ENCODE assay signal across 10 mouse cellular contexts in the genomic region with DNA sequence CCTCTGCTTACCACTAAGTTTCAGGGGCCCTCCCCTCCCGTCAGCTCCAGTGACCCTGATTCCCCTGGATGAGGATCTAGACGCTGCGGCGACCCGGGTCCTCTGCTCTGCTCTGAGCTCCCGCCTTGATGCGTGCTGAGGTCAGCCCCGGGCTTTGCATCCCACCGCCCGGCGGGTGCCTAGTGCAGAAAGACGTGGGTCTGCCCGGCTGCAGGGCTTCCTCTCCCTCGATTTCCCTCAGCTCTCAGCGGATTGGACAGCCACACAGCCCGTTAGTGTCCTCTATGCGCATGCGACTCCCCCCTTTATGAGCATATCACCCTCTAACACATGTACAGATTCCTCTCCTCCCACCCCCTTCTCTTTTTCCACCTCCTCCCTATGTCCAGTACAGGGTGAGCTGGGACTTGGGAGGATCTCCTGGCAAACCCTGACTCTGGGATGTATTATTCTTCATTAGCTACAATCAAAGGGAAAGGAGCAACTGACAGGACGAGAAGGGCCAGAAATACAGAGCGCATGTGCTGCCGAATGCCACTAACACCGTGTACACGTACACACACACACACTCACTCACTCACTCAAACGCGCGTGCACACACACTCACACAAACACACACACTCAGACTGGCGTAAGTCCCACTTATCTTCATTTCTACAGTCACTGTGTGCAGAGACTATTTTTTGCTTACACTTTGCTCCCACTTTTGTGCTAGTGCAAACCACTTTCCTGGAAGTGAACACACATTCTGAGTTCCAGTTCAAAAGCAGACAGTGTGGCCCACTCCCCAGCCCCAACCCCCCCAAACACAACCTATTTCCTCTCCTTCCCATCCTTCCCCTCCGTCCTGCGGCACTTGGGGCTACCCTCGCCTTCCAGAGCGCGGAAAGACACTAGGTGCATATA. TPM values are rescaled to one million over a fixed set of nuclear protein-coding genes. Genes with fewer than 3 reads are reported as not detected.
A peak's percentile ranks its signal among the peaks of the same experiment; 100 is the strongest.
DNase-seq lines count a peak whose midpoint lies in the region; ATAC-seq lines count a peak whose summit lies in the region.
"Had no signal": no experiment of that assay in that cellular context is flagged by ENCODE, and none has a peak within 500 bp of the region (broad histone marks: within the 10 kb centered on the region; RNA-seq: fewer than 3 reads in every experiment).

No protein-coding gene starts in this region.

- H3K4me2 ChIP-seq in embryonic facial prominence, embryonic 14.5 days (ENCODE audit: low read depth, low read length): peak overlapping the region; percentile 72
- H3K4me2 ChIP-seq in intestine, embryonic 15.5 days (replicated peaks): peak overlapping the region; percentile 77
- peak overlapping the region; percentile 90 for H3K4me2 ChIP-seq in neural tube, embryonic 15.5 days
- no peak overlapping the region for H3K4me2 ChIP-seq in liver, embryonic 12.5 days

- no peak overlapping the region for H3K9ac ChIP-seq in embryonic facial prominence, embryonic 14.5 days (ENCODE audit: low read depth, low read length)
- H3K9ac ChIP-seq in intestine, embryonic 15.5 days: no peak overlapping the region
- peak overlapping the region; percentile 40 for H3K9ac ChIP-seq in neural tube, embryonic 15.5 days (replicated peaks)
- H3K9ac ChIP-seq in liver, embryonic 12.5 days: no peak overlapping the region

- H3K27me3 ChIP-seq in embryonic facial prominence, embryonic 14.5 days (replicated peaks; ENCODE audit: control insufficient read depth, insufficient read depth, low read length): peaks cover 95% of the 10 kb centered on the region
- peaks cover 67% of the 10 kb centered on the region for H3K27me3 ChIP-seq in intestine, embryonic 15.5 days (replicated peaks)
- peaks cover 72% of the 10 kb centered on the region for H3K27me3 ChIP-seq in neural tube, embryonic 15.5 days (replicated peaks)
- H3K27me3 ChIP-seq in liver, embryonic 12.5 days (replicated peaks): peaks cover 91% of the 10 kb centered on the region

- peak overlapping the region; percentile 44; the same call in 1 of the 2 replicates for H3K4me3 ChIP-seq in embryonic facial prominence, embryonic 14.5 days (ENCODE audit: low read depth, low read length)
- H3K4me3 ChIP-seq in intestine, embryonic 15.5 days (replicated peaks): peak overlapping the region; percentile 16; the same call in 1 of the 2 replicates
- peak overlapping the region; percentile 47 for H3K4me3 ChIP-seq in neural tube, embryonic 15.5 days (replicated peaks)
- no peak overlapping the region for H3K4me3 ChIP-seq in liver, embryonic 12.5 days

- peaks cover 3% of the 10 kb centered on the region; the same call in 1 of the 2 replicates for H3K4me1 ChIP-seq in embryonic facial prominence, embryonic 14.5 days (ENCODE audit: control insufficient read depth, insufficient read depth, low read length)
- peaks cover 13% of the 10 kb centered on the region for H3K4me1 ChIP-seq in intestine, embryonic 15.5 days (replicated peaks)
- peaks cover 40% of the 10 kb centered on the region for H3K4me1 ChIP-seq in neural tube, embryonic 15.5 days
- H3K4me1 ChIP-seq in liver, embryonic 12.5 days: 0 out of 2 replicates have a peak, but pooled peaks cover 6% of the 10 kb centered on the region

- no peak overlapping the region for H3K27ac ChIP-seq in embryonic facial prominence, embryonic 14.5 days (replicated peaks; ENCODE audit: low read depth, low read length)
- no peak overlapping the region for H3K27ac ChIP-seq in intestine, embryonic 15.5 days
- H3K27ac ChIP-seq in neural tube, embryonic 15.5 days (replicated peaks): 0 out of 2 replicates have a peak overlapping the region, but pooled peaks have one; percentile 18
- H3K27ac ChIP-seq in liver, embryonic 12.5 days: no peak overlapping the region

- 0 out of 2 replicates have a peak, but pooled peaks have one; percentile 12 for ATAC-seq in embryonic facial prominence, embryonic 14.5 days (ENCODE audit: low read depth)
- no peak for ATAC-seq in intestine, embryonic 15.5 days
- peak; percentile 68 for ATAC-seq in neural tube, embryonic 15.5 days (ENCODE audit: low FRiP score)
- ATAC-seq in liver, embryonic 12.5 days: no peak

- WGBS in embryonic facial prominence, embryonic 14.5 days: 4% methylated on average over 31 of the region's 32 CpGs
- WGBS in intestine, embryonic 15.5 days: 5% methylated on average over 32 of the region's 32 CpGs
- WGBS in neural tube, embryonic 15.5 days: 1% methylated on average over 32 of the region's 32 CpGs
- WGBS in liver, embryonic 12.5 days (ENCODE audit: insufficient replicate concordance): 8% methylated on average over 32 of the region's 32 CpGs

- no peaks in the 10 kb centered on the region for H3K9me3 ChIP-seq in embryonic facial prominence, embryonic 14.5 days (ENCODE audit: control insufficient read depth, low read length)
- no peaks in the 10 kb centered on the region for H3K9me3 ChIP-seq in intestine, embryonic 15.5 days
- no peaks in the 10 kb centered on the region for H3K9me3 ChIP-seq in neural tube, embryonic 15.5 days (replicated peaks)
- H3K9me3 ChIP-seq in liver, embryonic 12.5 days (replicated peaks): no peaks in the 10 kb centered on the region

- peak; percentile 8 for DNase-seq in kidney, postnatal 10 days
- no peak for DNase-seq in kidney, postnatal 36 days
- no peak for DNase-seq in embryonic facial prominence, embryonic 14.5 days (ENCODE audit: low spot score)
- no peak for DNase-seq in urinary bladder, postnatal 4 days (ENCODE audit: low spot score in 2 of 2)
- DNase-seq: cerebellum, adult 18-20 months; thymus, adult 18-20 months had no signal

- no peaks in the 10 kb centered on the region for H3K36me3 ChIP-seq in embryonic facial prominence, embryonic 14.5 days (ENCODE audit: control insufficient read depth, insufficient read depth, low read length)
- H3K36me3 ChIP-seq in intestine, embryonic 15.5 days: no peaks in the 10 kb centered on the region
- H3K36me3 ChIP-seq in neural tube, embryonic 15.5 days: no peaks in the 10 kb centered on the region
- H3K36me3 ChIP-seq in liver, embryonic 12.5 days: no peaks in the 10 kb centered on the region

RNA-seq across cellular contexts. Expression of a gene that starts 0.9 kb away (rescaled TPM):
- 0.24 and 0.25 TPM in 2 replicates for polyA plus RNA-seq in embryonic facial prominence, embryonic 14.5 days (2014; fragmentation: Nextera tagmentation; extraction: Ambion mirVana)
- polyA plus RNA-seq in intestine, embryonic 15.5 days (2015; fragmentation: Nextera tagmentation; extraction: Ambion mirVana): not detected in 2 replicates
- 2.4 and 3.3 TPM in 2 replicates for polyA plus RNA-seq in neural tube, embryonic 15.5 days (2015; fragmentation: Nextera tagmentation; extraction: Ambion mirVana)
- polyA plus RNA-seq in liver, embryonic 12.5 days (2016; fragmentation: Nextera tagmentation; extraction: Ambion mirVana): not detected in 2 replicates
- polyA plus RNA-seq: liver, adult 2 months had no signal

Comparison
In these comparisons a context has a peak if more than half of its experiments do, and no peak if none do; other contexts are left out.
1. ATAC-seq: peak in embryonic facial prominence, embryonic 14.5 days (single experiment) and neural tube, embryonic 15.5 days (single experiment); none in intestine, embryonic 15.5 days (single experiment) and liver, embryonic 12.5 days (single experiment).